Mouse (Mus musculus): Measurements from ENCODE around the gene BC051142. TPM values are rescaled to one million over a fixed set of nuclear protein-coding genes. Genes with fewer than 3 reads are reported as not detected.

The BC051142 gene
- not detected for polyA plus RNA-seq (2017; shearing (Covaris generic))

GRCm38 (mm10) chr17:34398711-34399393, at the start of gene BC051142:
Gene BC051142, plus strand, starts transcription at chr17:34398820.

GRCm38 (mm10) chr17:34354539-34354938, 44.1 kb upstream of the BC051142 start, which contains the start of gene Btnl2:
Gene Btnl2, plus strand, starts transcription at chr17:34354822.

GRCm38 (mm10) chr17:34376847-34377246, 21.8 kb upstream of the BC051142 start, which contains the start of gene Btnl1:
Gene Btnl1, plus strand, starts transcription at chr17:34377132.

DNA sequence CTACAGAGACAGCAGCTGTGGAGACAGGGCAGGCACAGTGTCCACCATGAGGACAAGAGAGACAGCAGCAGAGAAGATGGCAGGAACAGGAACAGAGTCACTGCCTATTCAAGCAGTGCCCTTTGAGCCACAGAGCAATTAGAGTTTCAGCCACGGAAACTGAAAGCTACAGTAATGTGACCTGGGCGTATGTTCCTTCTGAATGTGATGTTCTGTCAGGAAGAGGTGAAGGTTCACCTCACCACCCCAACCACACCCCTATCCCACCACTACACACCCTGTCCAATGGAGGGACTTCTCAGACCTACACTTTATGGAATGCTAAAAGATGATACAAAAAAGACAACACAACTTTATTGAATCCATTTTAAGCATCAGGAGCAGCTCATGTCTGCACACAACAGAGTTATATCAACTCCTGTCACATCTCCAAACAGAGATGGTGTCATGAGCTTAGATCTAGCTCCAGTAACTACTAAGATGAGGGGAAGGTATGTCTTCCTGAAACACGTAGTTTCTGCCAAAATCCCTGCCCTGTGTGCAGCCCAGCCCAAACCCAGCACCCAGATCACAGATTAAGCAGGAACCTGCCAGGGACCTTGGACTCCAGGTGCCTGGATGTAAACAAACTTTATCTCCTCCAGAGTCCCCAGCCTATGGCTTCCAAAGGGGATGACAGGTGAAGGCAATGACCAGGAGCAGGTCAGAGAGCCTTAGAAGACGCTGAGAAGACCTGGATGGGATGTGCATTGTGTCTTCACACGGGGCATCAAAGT, 78.8 kb downstream of the BC051142 start, which contains the start of gene Btnl4:
Btnl4 (minus strand) TSS at position 81 of the 776 bp plus-strand sequence.

Other genes with a start within 250 kb of the BC051142 start
- 0.27 TPM for gene H2-DMb1, start 245.7 kb upstream of the BC051142 start, polyA plus RNA-seq (2017; shearing (Covaris generic))
- 226 TPM for gene Tap1, start 211.3 kb upstream of the BC051142 start, polyA plus RNA-seq (2017; shearing (Covaris generic))
- gene Psmb9, start 211.1 kb upstream of the BC051142 start, polyA plus RNA-seq (2017; shearing (Covaris generic)), result 228 TPM
- 425 TPM for gene Psmb8, start 201.1 kb upstream of the BC051142 start, polyA plus RNA-seq (2017; shearing (Covaris generic))
- gene Tap2, start 195.3 kb upstream of the BC051142 start, polyA plus RNA-seq (2017; shearing (Covaris generic)), result 231 TPM
- gene H2-Ob, start 159.9 kb upstream of the BC051142 start, polyA plus RNA-seq (2017; shearing (Covaris generic)), result 102 TPM
- 0.95 TPM for gene H2-Ab1, start 141.1 kb upstream of the BC051142 start, polyA plus RNA-seq (2017; shearing (Covaris generic))
- gene H2-Aa, start 111.0 kb upstream of the BC051142 start, polyA plus RNA-seq (2017; shearing (Covaris generic)), result 0.58 TPM
- 0.21 TPM for gene H2-Eb1, start 93.0 kb upstream of the BC051142 start, polyA plus RNA-seq (2017; shearing (Covaris generic))
- gene H2-Eb2, start 73.2 kb upstream of the BC051142 start, polyA plus RNA-seq (2017; shearing (Covaris generic)), result not detected
- gene Btnl2, start 44.0 kb upstream of the BC051142 start, polyA plus RNA-seq (2017; shearing (Covaris generic)), result 0.85 TPM
- not detected for gene Btnl1, start 21.7 kb upstream of the BC051142 start, polyA plus RNA-seq (2017; shearing (Covaris generic))
- gene Btnl4, start 78.5 kb downstream of the BC051142 start, polyA plus RNA-seq (2017; shearing (Covaris generic)), result not detected
- not detected for gene Btnl6, start 118.5 kb downstream of the BC051142 start, polyA plus RNA-seq (2017; shearing (Covaris generic))
- gene Notch4, start 165.4 kb downstream of the BC051142 start, polyA plus RNA-seq (2017; shearing (Covaris generic)), result 0.12 TPM
- 267 TPM for gene Gpsm3, start 191.0 kb downstream of the BC051142 start, polyA plus RNA-seq (2017; shearing (Covaris generic))
- gene Pbx2, start 192.4 kb downstream of the BC051142 start, polyA plus RNA-seq (2017; shearing (Covaris generic)), result 12.2 TPM
- 1.7 TPM for gene Ager, start 199.0 kb downstream of the BC051142 start, polyA plus RNA-seq (2017; shearing (Covaris generic))
- gene Rnf5, start 204.9 kb downstream of the BC051142 start, polyA plus RNA-seq (2017; shearing (Covaris generic)), result 56.4 TPM
- 16.8 TPM for gene Agpat1, start 205.4 kb downstream of the BC051142 start, polyA plus RNA-seq (2017; shearing (Covaris generic))
- 3.1 TPM for gene Egfl8, start 217.2 kb downstream of the BC051142 start, polyA plus RNA-seq (2017; shearing (Covaris generic))
- gene Ppt2, start 229.7 kb downstream of the BC051142 start, polyA plus RNA-seq (2017; shearing (Covaris generic)), result 17.4 TPM
- gene Prrt1, start 230.7 kb downstream of the BC051142 start, polyA plus RNA-seq (2017; shearing (Covaris generic)), result 9.7 TPM
- 2.8 TPM for gene Fkbpl, start 245.9 kb downstream of the BC051142 start, polyA plus RNA-seq (2017; shearing (Covaris generic))
- 47.3 TPM for gene Atf6b, start 248.3 kb downstream of the BC051142 start, polyA plus RNA-seq (2017; shearing (Covaris generic))